Mouse (Mus musculus): ENCODE measurements around the gene Tnks2.

GRCm38 (mm10) chr19:36878743-36879495 lies 44.9 kb downstream of the Tnks2 start:
- TF ChIP-seq CTCF (IDR thresholded peaks at IDR 0.05; ENCODE audit: low read depth) (no peak), EP300 (optimal IDR thresholded peaks at IDR 0.05) (no peak)
